Mouse (Mus musculus) ovary, adult 18-20 months (tissue): Measurements from ENCODE around the gene Pip5k1c.
A peak's percentile ranks its signal among the peaks of the same experiment; 100 is the strongest.

ENCODE experiments used
- DNase-seq: peaks from one replicate; pipeline ENCODE4 v3.0.0; 2022; ENCODE audit warnings: low spot score, mixed read lengths

Gene Pip5k1c

GRCm38 (mm10) chr10:81323791-81324530, 31.2 kb downstream of the Pip5k1c start:
- no peak for DNase-seq

GRCm38 (mm10) chr10:81325176-81325575, 32.4 kb downstream of the Pip5k1c start:
- DNase-seq, result no peak

GRCm38 (mm10) chr10:81325781-81326180, 33.0 kb downstream of the Pip5k1c start:
- DNase-seq, result no peak

- DNase-seq, result no peak
Observed at GRCm38 (mm10) chr10:81326858-81327257, 34.1 kb downstream of the Pip5k1c start.

GRCm38 (mm10) chr10:81327959-81328358, 35.2 kb downstream of the Pip5k1c start:
- DNase-seq, result no peak

- no peak for DNase-seq
Observed at GRCm38 (mm10) chr10:81328386-81328785, 35.6 kb downstream of the Pip5k1c start, which contains the start of gene Tbxa2r. Tbxa2r (plus strand) TSS chr10:81328731.

- no peak for DNase-seq
Observed at GRCm38 (mm10) chr10:81329194-81329975, 36.6 kb downstream of the Pip5k1c start.

GRCm38 (mm10) chr10:81330007-81330406, 37.2 kb downstream of the Pip5k1c start:
- DNase-seq, result no peak

- no peak for DNase-seq
Observed at GRCm38 (mm10) chr10:81332277-81332676, 39.5 kb downstream of the Pip5k1c start.

GRCm38 (mm10) chr10:81334324-81334723, 41.6 kb downstream of the Pip5k1c start:
- DNase-seq, result no peak

GRCm38 (mm10) chr10:81335393-81336340, 42.9 kb downstream of the Pip5k1c start:
- no peak for DNase-seq

- no peak for DNase-seq
Observed at GRCm38 (mm10) chr10:81336558-81336957, 43.8 kb downstream of the Pip5k1c start.

GRCm38 (mm10) chr10:81340551-81341332, 48.0 kb downstream of the Pip5k1c start:
- no peak for DNase-seq

GRCm38 (mm10) chr10:81341333-81341949, 48.7 kb downstream of the Pip5k1c start:
- no peak for DNase-seq

GRCm38 (mm10) chr10:81342686-81343505, 50.1 kb downstream of the Pip5k1c start, which contains the start of gene Gipc3:
Gipc3 (minus strand) TSS chr10:81343266.
- DNase-seq, result no peak

GRCm38 (mm10) chr10:81344421-81345161, 51.8 kb downstream of the Pip5k1c start:
- no peak for DNase-seq

GRCm38 (mm10) chr10:81345162-81345534, 52.4 kb downstream of the Pip5k1c start:
- DNase-seq, result no peak

GRCm38 (mm10) chr10:81346453-81347067, 53.8 kb downstream of the Pip5k1c start:
- DNase-seq, result peak; percentile 62

GRCm38 (mm10) chr10:81349146-81349545, 56.4 kb downstream of the Pip5k1c start:
- DNase-seq, result no peak
